Mouse (Mus musculus): ENCODE results near the gene Adcy1. TPM values are rescaled to one million over a fixed set of nuclear protein-coding genes. Genes with fewer than 3 reads are reported as not detected.

Adcy1 gene
- total RNA-seq, 1 experiment from 2014 or later = 4.2 TPM

- no peak for DNase-seq
Measured at GRCm38 (mm10) chr11:7226200-7226599, 162.9 kb downstream of the Adcy1 start.

- no peak for DNase-seq
Measured at GRCm38 (mm10) chr11:7226810-7227550, 163.7 kb downstream of the Adcy1 start.

- no peak for DNase-seq
Measured at GRCm38 (mm10) chr11:7228107-7228506, 164.8 kb downstream of the Adcy1 start.

Other genes with a start within 250 kb of the Adcy1 start
- gene Gm11983, start 225.8 kb upstream of the Adcy1 start, total RNA-seq (2021) = not detected in 2 replicates
- gene Gm11985, start 125.1 kb downstream of the Adcy1 start, total RNA-seq (2021) = not detected in 2 replicates
- gene Igfbp1, start 134.3 kb downstream of the Adcy1 start, total RNA-seq (2021) = 1.00 TPM in 1 of 2 replicates, not detected in the other
- gene Igfbp3, start 150.4 kb downstream of the Adcy1 start, total RNA-seq (2021) = 40.3 and 43.5 TPM in 2 replicates